Mouse (Mus musculus): ENCODE results near the gene Arpp19. TPM values are rescaled to one million over a fixed set of nuclear protein-coding genes. Genes with fewer than 3 reads are reported as not detected.

Gene Arpp19
- total RNA-seq, 2 experiments from 2014 or later: 129 to 153 TPM

DNA sequence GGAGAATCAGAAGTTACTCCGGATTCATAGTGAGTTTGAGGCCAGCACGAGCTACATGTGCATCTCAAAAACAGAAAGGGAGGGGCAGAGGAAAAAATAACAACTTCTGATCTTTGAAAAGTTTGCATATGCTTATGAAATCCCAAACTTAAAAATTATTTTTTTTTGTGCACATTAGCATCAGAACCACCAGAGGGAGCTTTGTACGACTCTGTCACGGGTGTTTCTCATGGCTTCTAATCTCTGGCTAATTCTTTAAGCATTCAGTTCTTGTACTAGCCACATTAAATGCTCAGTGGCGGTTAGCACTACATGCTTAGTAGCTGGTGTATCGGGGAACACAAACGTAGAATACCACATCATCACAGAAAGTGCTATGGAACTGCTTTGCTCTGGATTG lies 4.3 kb upstream of the Arpp19 start:
- DNase-seq: no peak
- intact Hi-C loops (cut with DNase I): loop anchor here (5.0 kb wide), 1 partner anchor 126 kb away; no protein-coding TSS in a partner anchor

DNA sequence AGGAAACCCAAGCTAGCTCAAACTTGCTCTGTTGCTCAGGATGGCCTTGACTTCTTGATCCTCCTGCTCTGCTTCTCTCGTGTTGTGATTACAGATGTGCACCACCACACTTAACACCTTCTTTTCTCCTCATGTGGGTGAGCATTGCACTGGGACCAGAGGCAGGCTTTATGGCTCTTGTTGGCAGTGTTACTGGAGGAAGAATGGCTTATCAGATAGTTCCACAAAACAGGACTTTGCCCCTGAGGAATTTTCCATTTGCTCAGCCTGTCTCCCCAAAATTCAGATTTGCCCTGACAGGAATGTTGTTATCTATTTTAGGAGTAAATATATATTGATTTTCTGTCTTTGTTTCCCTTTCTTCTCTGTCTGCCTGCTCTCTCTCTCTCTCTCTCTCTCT lies 2.7 kb upstream of the Arpp19 start:
- intact Hi-C loops (cut with DNase I): loop anchor here (5.0 kb wide), 1 partner anchor 127 kb away; no protein-coding TSS in a partner anchor
- no peak for DNase-seq

DNA sequence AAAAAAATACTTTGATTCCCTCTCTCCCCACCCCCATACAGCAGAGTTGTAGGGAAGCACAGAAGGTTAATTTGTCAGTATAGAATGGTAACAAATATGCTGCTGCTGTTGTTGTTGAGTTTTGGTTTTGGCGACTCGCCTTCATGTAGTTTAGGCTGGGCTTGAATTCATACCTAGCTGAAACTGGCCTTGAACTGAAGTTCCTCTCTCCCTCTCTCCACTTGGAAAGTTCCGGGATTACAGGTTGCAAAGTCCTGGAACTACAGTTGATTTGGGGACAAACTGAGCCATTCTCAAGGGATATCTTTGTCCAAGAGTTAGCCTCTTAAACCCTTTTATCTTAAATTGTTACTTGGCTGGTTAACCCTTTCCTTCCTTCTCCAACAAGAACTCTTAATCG lies 1.5 kb upstream of the Arpp19 start:
- intact Hi-C loops (cut with DNase I): no loop called here
- no peak for DNase-seq

DNA sequence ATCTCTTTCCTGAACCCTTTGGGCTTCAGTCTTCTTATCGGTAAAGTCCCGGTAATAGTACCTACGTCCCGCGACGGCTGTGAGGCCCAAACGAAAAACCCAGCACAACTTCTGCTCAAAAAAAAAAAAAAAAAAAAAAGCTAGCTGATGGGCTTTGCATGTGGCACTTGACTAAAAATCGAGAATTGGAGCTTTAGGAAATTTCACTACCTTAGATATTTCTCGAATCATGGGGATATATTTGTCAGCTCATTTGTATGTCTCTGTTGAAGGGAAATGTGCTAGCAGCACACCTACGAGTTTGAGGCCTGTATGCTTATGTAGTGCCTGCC lies 909 bp downstream of the Arpp19 start:
- intact Hi-C loops (cut with DNase I): no loop called here
- no peak for DNase-seq

DNA sequence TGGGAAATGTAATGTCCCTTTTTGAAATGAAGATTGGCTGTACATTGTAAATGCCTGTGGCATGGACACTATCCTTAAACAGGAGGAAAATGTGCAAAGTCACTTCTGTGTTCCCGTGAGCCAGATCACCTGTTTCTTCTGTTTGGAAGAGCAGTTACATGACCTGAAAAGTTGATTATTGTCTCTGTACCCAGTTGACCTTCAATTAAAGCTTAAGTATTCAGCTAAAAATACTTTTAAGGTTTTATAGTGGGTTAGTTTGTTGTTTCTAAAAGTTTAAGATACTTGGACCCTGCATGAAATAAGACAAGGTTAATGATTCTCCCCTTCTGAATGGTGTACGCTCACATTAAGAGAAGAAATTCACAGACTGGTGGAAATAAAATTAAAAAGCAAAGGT lies 3.2 kb downstream of the Arpp19 start:
- DNase-seq: no peak

DNA sequence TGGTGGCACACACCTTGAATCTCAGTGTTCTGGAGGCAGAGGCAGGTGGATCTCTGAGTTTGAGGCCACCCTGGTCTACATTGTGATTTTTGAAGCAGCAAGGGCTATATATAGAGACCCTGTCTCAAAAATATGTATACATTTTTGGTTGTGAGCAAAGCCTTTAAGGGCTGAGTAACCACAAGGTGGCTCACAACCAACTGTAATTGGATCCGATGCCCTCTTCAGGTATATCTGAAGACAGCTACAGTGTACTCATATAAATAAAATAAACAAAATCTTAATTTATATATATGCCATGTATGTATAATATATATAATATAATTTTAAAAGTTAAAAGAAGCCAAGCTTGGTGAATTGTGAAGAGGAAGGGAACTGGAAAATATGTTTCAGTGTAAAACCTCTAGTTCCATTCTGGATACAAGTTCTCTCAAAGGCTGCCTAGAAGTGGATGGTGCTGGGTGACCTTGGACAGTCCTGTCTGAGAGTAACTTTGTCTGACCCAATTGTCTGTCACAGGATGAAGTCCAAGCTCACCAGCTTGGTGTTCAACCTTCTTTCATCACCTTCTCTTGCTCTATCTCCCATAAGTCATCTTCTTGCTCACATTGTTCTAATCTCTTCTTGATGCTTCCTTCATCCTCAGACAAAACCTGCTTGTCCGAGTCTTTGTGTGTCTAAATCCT lies 4.6 kb downstream of the Arpp19 start:
- intact Hi-C loops (cut with DNase I): no loop called here
- no peak for DNase-seq

More for the DNA sequence above, 3.2 kb downstream of the Arpp19 start:
- intact Hi-C loops (cut with DNase I): no loop called here

DNA sequence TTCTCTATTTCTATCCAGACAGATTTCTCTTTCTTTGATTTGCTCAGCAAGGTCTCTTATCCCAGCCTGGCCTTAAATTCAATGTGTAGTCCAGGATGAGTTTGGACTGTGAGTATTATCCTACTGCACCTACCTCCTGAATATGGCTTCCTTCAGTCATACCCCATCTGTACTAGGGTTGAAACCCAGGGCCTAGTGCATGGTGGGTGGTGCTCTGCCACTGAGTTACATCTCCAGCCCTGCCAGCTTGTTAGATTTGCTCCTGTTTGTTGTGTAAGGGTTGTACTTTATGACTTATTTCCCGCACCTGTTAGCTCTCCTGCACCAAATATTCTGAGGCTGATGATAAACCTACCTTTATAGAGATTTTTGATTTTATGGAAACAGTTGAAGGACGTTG lies 5.8 kb downstream of the Arpp19 start:
- intact Hi-C loops (cut with DNase I): no loop called here
- DNase-seq: no peak

DNA sequence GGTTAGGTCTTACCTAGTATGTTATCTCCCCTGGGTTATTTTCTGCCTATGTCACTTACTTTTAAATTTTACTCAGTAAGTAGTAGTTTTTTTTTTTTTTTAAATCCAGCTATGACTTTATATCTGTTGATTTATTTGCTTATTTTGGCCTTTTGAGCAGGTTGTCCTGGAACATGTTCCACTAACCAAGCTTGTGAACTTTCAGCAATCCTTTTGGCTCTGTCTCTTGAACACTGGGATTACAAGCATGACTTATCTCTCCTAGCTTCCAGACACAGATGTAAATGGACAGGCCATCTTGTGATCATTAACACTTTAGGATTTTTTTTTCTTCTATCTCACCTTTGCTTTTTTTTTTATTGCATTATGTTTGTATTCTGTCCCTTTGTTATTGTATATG lies 9.7 kb downstream of the Arpp19 start:
- DNase-seq: no peak
- intact Hi-C loops (cut with DNase I): loop anchor here (5.0 kb wide), 1 partner anchor 245 kb away; no protein-coding TSS in a partner anchor

DNA sequence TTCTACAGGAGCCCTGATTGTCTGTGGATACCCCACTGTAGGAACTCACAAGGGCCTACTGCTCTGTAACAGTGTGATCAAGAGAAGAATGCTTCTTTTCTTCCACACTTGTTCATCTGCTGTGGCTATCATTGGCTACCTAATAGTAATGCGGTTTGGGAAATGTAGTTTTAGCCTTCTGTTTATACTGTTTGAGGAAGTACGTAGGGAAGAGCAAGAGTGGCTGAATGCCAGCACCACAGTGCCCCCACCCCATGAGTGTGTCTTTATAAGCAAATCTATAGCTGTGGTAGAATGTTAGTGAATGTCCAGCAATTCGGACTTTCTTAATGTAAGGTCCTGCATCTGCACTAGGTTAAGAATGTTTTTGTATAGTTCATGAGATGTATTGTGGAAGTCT lies 11.7 kb downstream of the Arpp19 start:
- intact Hi-C loops (cut with DNase I): loop anchor here (5.0 kb wide), 1 partner anchor 243 kb away; no protein-coding TSS in a partner anchor
- DNase-seq: no peak

DNA sequence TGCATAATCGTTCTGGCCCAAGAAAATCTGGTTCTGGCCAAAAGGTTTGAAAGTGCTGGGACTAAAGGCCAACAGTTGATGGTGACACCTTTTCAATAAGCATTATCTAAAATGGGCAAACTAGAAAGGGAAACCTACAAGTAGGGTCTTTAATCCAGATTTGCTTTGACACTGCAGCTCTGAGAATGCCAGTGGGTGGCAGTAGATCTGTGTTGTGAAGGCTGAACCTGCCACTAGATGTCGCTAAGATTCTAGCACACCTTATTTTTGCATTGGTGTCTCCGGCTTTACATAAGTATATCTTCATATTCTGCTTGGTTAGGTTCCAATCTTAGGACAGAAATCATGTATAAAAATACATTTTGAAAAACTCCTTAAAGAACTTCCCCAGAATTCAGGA lies 12.6 kb downstream of the Arpp19 start:
- peak in 1 of 2 experiments; percentile 51 for DNase-seq
- intact Hi-C loops (cut with DNase I): no loop called here

DNA sequence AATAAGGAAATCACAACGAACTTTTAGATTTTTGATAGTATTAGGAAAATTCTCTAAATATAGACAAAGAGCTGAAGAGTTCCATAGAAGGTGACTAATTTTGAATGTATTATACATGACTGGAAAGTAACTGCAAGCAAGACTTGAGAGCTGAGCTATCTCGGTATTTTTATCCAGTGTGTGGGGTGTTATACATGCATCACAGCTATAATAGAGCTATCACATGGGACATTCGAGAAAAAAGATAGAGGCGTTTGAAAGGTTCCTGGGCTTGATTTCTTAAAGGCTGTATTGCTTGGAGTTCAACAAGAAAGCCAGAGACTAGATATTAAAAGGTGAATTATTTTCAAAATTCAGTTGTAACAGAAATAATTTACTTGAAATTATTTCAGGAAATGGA lies 14.4 kb downstream of the Arpp19 start:
- DNase-seq: no peak
- intact Hi-C loops (cut with DNase I): no loop called here

DNA sequence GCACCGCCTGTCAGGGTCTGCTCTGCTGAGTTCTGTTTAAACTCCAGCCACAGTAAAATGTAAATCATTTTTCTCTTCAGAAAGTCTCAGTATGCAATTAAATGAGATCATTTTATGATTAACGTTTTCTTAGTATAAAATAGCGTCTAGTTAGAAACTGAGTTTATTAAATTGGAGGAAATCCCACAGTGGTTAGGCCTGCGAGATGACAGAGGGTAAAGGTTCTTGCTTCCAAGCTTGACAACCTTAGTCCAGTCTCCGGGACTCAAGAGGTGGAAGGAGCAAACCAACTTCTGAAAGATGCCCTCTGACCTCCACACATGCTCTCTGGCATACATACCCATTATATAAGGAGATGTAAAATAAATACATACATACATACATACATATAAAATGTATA lies 17.6 kb downstream of the Arpp19 start:
- intact Hi-C loops (cut with DNase I): no loop called here
- no peak for DNase-seq

DNA sequence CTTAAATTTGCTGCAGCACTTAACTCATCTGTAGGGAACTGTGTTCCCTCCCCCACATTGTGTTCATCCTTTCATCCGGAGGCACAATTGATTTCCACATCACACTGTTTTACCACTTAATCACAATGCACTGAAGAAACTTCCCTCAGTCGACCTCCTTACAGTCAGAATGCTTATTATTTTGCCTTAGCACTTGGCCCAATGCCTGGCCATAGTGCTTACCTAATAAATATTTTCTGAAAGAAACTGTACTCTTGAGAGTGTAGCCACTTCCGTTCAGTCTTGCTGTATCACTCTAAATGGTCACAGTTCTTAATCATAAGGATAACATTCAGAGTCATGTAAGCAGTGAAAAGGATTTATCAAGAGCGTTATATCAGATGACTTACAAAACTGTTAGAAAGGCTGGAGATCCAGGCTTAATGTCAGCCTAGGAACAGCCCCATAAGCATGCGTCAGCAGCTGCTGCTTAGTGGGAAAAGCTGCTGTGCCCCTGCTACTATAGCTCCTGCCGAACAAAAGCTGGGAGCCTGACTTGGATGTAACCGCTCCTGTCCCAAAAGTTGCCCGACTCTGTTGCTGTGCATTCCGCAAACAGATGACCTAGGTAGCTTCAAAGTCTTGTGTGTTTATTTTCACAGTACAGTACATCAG lies 27.4 kb downstream of the Arpp19 start:
- intact Hi-C loops (cut with DNase I): no loop called here
- no peak for DNase-seq

DNA sequence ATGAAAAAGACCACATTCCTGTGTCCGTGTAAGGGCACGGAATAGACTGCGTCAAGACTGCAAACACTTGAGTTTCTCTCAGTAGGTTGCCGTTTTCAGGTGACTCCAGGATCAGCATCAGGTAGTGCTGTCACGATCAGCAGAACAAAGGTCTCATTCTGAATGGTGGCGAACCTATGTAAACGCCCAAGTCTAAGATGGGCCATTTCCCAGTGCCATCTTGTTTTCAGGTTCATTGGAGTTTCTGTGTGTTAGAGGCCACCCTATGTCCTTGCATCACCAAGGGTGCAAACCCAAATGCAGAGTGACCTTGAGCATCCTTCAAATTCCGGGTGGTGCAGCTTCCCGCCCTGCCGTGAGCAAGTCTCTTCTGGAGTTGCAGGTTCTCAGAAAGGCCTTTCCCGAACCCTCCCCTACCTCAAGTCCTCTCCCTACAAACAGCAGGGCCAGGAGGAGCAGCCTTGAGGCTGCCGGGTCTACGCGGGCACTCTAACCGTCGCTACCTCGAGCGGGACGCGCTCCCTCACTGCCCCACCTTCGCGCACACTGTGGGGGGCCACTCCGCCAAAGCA lies 33.1 kb downstream of the Arpp19 start, which contains the start of gene Myo5a:
TSS of gene Myo5a (plus strand) at position 559 of the 572 bp plus-strand sequence.
- intact Hi-C loops (cut with DNase I): no loop called here
- no peak for DNase-seq

DNA sequence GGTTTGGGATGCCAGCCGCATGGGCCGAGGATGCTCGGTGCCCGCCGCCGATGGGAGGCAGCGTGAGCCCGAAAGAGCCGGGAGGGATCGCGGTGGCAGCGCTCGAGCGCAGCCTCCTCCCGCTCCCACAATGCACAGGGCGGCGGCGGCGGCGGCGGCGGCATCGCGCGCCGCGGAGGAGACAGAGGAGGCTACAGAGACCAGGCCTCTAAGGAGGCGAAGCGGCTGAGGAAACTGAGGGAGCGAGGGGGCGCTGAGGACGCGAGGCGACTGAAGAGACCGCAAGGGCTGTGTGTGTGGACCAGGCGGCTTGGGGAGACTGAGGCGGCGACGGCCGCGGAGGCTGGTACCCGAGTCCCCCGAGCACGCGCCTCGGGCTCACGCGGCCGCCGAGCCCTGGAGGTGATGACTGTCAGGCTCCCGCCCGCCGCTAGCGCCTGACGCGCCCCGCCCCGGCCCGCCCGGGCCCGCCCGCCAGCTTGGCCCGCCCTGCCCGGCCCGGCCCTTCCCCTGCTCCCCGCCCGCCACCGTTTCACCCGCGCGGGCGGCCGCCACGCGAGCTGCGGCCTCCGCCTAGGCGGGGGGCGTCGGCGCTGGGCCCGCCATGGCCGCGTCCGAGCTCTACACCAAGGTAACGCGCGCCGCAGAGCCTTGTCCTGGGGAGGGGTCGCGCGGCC lies 33.8 kb downstream of the Arpp19 start:
- DNase-seq: peak; percentile 70 to 72
- intact Hi-C loops (cut with DNase I): no loop called here

DNA sequence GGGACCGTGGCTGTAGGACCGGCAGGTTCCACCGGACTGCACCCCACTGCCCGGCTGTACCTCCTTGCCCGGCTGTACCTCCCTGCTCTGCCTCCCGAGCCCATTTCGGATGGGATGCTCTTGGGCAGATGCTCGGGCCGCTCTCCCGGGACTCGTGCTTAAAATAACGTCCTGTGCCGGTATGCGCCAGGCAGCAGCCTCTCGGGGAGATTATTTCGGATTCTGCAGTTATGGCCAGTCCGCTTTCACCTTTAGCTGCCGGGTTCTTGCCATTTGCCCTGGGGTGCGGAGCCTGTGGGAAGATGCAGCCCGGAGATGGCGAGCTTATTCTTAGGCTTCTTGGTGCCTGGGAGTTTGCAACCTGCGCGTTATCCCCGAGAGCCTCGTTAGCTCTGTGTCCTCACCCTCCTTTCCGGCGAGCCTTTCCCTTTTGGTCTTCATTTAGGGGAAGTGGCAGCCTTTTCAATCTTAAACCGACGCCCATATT lies 34.3 kb downstream of the Arpp19 start:
- no peak for DNase-seq
- intact Hi-C loops (cut with DNase I): no loop called here

DNA sequence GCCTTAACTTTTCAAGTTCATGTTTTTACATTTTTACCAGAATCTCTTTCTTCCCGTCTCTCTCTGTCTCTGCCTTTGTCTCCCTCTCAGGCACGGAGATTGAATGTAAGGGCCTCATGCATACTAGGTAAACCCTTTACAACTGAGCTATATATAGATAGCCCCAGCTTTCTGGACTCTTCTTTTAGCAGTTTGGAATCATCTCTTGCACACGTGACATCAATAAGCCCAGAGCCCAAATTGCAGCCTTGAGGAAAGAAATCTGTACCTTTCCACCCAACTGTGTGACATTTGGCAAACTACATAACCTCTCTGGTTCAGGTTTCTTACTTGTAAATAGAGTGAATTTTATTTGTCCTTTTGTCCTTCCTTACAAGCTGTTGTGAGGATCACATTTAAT lies 34.9 kb downstream of the Arpp19 start:
- intact Hi-C loops (cut with DNase I): no loop called here
- no peak for DNase-seq

DNA sequence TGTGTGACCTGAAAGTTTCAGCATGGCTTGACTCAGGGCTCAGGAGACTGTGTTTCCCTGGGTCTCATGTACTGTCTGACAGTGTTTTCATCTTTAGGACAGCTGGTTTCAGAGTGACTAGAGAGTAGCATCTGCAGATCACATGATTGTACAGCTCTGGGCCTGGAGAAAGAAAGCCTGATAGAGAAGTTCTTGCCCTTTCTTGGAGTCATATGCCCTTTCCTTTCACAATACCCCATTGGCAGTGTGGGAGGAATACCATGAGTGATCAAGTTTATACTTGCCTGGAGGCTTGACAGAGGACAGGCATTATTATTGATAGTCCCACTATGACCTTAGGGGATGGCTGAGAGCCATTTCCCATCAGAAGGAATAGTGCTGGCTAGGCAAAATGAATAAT lies 39.8 kb downstream of the Arpp19 start:
- DNase-seq: no peak
- intact Hi-C loops (cut with DNase I): no loop called here

DNA sequence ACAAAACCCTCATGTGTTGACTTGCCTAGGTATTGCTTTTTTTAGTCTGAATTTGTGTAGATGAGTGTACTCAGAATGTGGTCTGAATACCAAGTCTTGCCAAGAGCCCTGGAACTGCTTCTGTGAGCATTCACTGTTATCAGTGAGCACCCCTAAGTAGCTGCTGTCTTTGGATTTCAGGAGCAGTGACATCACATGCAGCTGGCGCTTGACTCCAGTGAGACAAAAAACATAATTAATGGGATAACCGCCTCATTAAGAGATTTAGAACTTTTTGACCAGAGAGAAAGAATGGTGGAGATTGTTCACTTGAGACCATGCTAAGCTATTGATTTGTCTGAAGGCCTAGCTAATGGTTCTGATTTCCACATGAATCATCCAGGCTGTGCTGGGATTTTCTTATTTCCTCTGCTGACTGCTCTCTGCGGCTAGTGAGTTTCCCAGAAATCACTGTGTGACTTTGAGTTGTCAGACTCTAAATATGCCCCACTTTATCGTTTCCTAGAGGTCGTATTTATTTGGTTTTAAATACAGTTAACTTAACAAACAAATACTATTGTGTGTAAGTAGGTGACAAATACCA lies 47.9 kb downstream of the Arpp19 start:
- intact Hi-C loops (cut with DNase I): no loop called here
- no peak for DNase-seq

DNA sequence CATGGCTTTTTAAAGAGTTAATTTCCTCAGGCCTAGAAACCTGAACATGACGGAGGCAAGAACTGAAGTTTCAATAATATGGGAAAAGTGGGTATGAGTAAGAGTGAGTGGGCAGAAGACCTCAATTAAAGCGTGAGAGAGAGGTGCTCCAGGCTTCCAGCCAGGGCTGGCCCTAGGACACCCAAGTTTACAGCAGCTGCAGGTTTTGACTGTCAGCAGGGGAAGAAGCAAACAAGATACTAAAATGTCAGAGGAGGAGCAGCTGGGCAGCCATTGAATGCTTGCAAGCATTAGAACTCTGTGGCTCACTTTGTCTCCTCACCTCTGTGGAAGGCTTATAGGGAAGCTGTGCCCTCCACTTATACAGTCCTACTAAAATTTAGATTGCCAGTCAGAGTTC lies 50.4 kb downstream of the Arpp19 start:
- intact Hi-C loops (cut with DNase I): no loop called here
- DNase-seq: peak in 1 of 2 experiments; percentile 16

DNA sequence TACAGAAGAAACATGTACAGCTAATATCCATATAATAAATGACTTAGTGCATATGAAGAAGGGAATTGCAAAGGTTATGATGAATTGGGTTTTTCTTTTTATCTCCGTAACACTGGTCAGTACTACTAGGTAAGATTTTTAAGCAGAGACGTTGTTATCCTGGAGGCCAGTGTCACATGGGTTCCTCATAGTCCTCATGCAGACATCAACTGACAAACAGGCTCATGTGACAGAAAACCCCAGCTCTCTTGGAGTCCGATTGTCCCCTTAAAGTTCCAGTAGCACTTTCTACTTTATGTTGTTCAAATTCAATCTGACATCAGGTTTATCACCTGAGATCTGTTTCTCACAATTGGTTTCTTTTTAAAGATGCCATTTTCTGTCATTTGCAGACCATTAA lies 51.9 kb downstream of the Arpp19 start:
- intact Hi-C loops (cut with DNase I): no loop called here
- no peak for DNase-seq
